9 mouse cellular contexts compared by ENCODE assay signal in the genomic region with DNA sequence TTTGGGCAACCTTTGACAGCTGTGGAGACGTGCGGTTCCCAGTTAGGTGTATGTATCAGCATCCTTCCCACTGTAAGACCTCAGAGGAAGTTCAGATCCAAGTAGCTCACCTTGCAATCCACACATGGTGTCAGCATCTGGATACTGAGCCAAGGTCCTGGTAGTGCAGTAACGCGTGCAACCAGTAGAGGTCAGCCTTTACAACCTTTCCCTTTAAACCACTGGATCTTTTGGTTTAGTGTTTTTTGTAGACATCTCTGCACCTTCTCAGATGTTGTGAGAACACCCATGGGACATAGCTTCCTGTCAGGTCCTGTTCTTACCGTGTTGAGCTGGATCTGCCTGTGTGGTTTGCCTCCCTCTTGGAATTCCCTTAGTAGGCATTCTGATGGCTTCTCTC. TPM values are rescaled to one million over a fixed set of nuclear protein-coding genes. Genes with fewer than 3 reads are reported as not detected.
DNase-seq lines count a peak whose midpoint lies in the region; ATAC-seq and TF ChIP-seq lines count a peak whose summit lies in the region.
"Had no signal": no experiment of that assay in that cellular context is flagged by ENCODE, and none has a peak within 500 bp of the region (broad histone marks: within the 10 kb centered on the region; RNA-seq: fewer than 3 reads in every experiment).

No protein-coding gene starts in this region.

- H3K27ac ChIP-seq in bone marrow macrophage, adult 2 months (ENCODE audit: insufficient read depth, low read depth, low read length): no peak overlapping the region
- no peak overlapping the region for H3K27ac ChIP-seq in forebrain, embryonic 14.5 days (ENCODE audit: low read depth, low read length)
- H3K27ac ChIP-seq in lung, embryonic 14.5 days (ENCODE audit: low read depth): no peak overlapping the region
- H3K27ac ChIP-seq: hindbrain, embryonic 15.5 days had no signal

- no peak overlapping the region for H3K4me3 ChIP-seq in bone marrow macrophage, adult 2 months (ENCODE audit: insufficient read depth, low read length)
- H3K4me3 ChIP-seq in forebrain, embryonic 14.5 days (ENCODE audit: low read depth, low read length): no peak overlapping the region
- H3K4me3 ChIP-seq in lung, embryonic 14.5 days (ENCODE audit: low read depth, low read length): no peak overlapping the region
- H3K4me3 ChIP-seq: hindbrain, embryonic 15.5 days had no signal

- WGBS in forebrain, embryonic 14.5 days: 51% methylated on average over 5 of the region's 5 CpGs
- 38% methylated on average over 5 of the region's 5 CpGs for WGBS in lung, embryonic 14.5 days

- TF ChIP-seq CTCF in bone marrow macrophage, adult 2 months (IDR thresholded peaks at IDR 0.05; ENCODE audit: low read depth, low read length): peak; percentile 47; the same call in 1 of the 2 replicates
- peak; percentile 95 for TF ChIP-seq CTCF in lung, embryonic 14.5 days (IDR thresholded peaks at IDR 0.05; ENCODE audit: low read depth)

- peaks cover 54% of the 10 kb centered on the region for H3K36me3 ChIP-seq in forebrain, embryonic 14.5 days (ENCODE audit: control insufficient read depth, insufficient read depth, low read length)
- H3K36me3 ChIP-seq in lung, embryonic 14.5 days (ENCODE audit: insufficient read depth): peaks cover 50% of the 10 kb centered on the region

- no peaks in the 10 kb centered on the region for H3K27me3 ChIP-seq in forebrain, embryonic 14.5 days (replicated peaks; ENCODE audit: control insufficient read depth, insufficient read depth, low read length)
- H3K27me3 ChIP-seq in lung, embryonic 14.5 days (ENCODE audit: insufficient read depth, low read length): no peaks in the 10 kb centered on the region
- H3K27me3 ChIP-seq: hindbrain, embryonic 15.5 days had no signal

- H3K4me2 ChIP-seq in forebrain, embryonic 14.5 days (ENCODE audit: low read length): no peak overlapping the region
- H3K4me2 ChIP-seq in lung, embryonic 14.5 days: no peak overlapping the region
- H3K4me2 ChIP-seq: hindbrain, embryonic 15.5 days had no signal

- H3K9me3 ChIP-seq in forebrain, embryonic 14.5 days (replicated peaks; ENCODE audit: control insufficient read depth, low read length): no peaks in the 10 kb centered on the region
- no peaks in the 10 kb centered on the region for H3K9me3 ChIP-seq in lung, embryonic 14.5 days (ENCODE audit: low read depth, low read length)
- H3K9me3 ChIP-seq: hindbrain, embryonic 15.5 days had no signal

- peaks cover 3% of the 10 kb centered on the region; the same call in 1 of the 2 replicates for H3K4me1 ChIP-seq in bone marrow macrophage, adult 2 months (ENCODE audit: control insufficient read depth, insufficient read depth, low read length)
- H3K4me1 ChIP-seq in forebrain, embryonic 14.5 days (ENCODE audit: control insufficient read depth, insufficient read depth, low read length): peaks cover 8% of the 10 kb centered on the region
- peaks cover 4% of the 10 kb centered on the region; the same call in 1 of the 2 replicates for H3K4me1 ChIP-seq in lung, embryonic 14.5 days (ENCODE audit: insufficient read depth)

- peak; percentile 53 for DNase-seq in urinary bladder, postnatal 14 days (ENCODE audit: low spot score)
- no peak for DNase-seq in urinary bladder, postnatal 10 days (ENCODE audit: low spot score)
- peak; percentile 72 for DNase-seq in forebrain, embryonic 14.5 days (ENCODE audit: low spot score)
- DNase-seq in kidney, postnatal 4 days: peak; percentile 70 to 76
- peak; percentile 82 for DNase-seq in lung, embryonic 14.5 days
- peak; percentile 54 to 65 for DNase-seq in right cerebral cortex, postnatal 10 days (ENCODE audit: low spot score in 2 of 2)
- DNase-seq in Muller cell, postnatal 12 days (ENCODE audit: inconsistent ontology term): no peak

- TF ChIP-seq POLR2A in bone marrow macrophage, adult 2 months (IDR thresholded peaks at IDR 0.05; ENCODE audit: borderline replicate concordance, low read depth, low read length): no peak

- no peak overlapping the region for H3K9ac ChIP-seq in forebrain, embryonic 14.5 days (ENCODE audit: low read length)
- H3K9ac ChIP-seq in lung, embryonic 14.5 days: no peak overlapping the region
- H3K9ac ChIP-seq: hindbrain, embryonic 15.5 days had no signal

- 0 out of 2 replicates have a peak, but pooled peaks have one; percentile 15 for ATAC-seq in forebrain, embryonic 14.5 days
- no peak for ATAC-seq in lung, embryonic 14.5 days (ENCODE audit: insufficient read depth)

RNA-seq across cellular contexts. Expression of gene Krr1, which starts 5.1 kb away (rescaled TPM):
- 16.8 and 19.4 TPM in 2 replicates for polyA plus RNA-seq in bone marrow macrophage, adult 2 months (2012; ENCODE audit: insufficient read depth, insufficient read length, missing spikeins)
- polyA plus RNA-seq in forebrain, embryonic 14.5 days (2014; fragmentation: Nextera tagmentation; extraction: Ambion mirVana): 57.3 and 62.1 TPM in 2 replicates
- polyA plus RNA-seq in lung, embryonic 14.5 days (2014; fragmentation: Nextera tagmentation; extraction: Ambion mirVana): 53.9 and 55.6 TPM in 2 replicates

RNA-seq across cellular contexts. Expression of gene Glipr1, which starts 24.8 kb away (rescaled TPM):
- polyA plus RNA-seq in bone marrow macrophage, adult 2 months (2012; ENCODE audit: insufficient read depth, insufficient read length, missing spikeins): 788 and 790 TPM in 2 replicates
- 0.25 and 0.88 TPM in 2 replicates for polyA plus RNA-seq in forebrain, embryonic 14.5 days (2014; fragmentation: Nextera tagmentation; extraction: Ambion mirVana)
- polyA plus RNA-seq in lung, embryonic 14.5 days (2014; fragmentation: Nextera tagmentation; extraction: Ambion mirVana): 1.5 and 3.0 TPM in 2 replicates

Comparison
In these comparisons a context has a peak if more than half of its experiments do, and no peak if none do; other contexts are left out.
1. DNase-seq: peak in urinary bladder, postnatal 14 days (single experiment), forebrain, embryonic 14.5 days (single experiment), kidney, postnatal 4 days (2 of 2), lung, embryonic 14.5 days (single experiment) and right cerebral cortex, postnatal 10 days (2 of 2); none in urinary bladder, postnatal 10 days (single experiment) and Muller cell, postnatal 12 days (single experiment).
2. RNA of gene Glipr1, which starts 24.8 kb away (polyA plus RNA-seq): 788 to 790 TPM in bone marrow macrophage, adult 2 months; 1.5 to 3.0 TPM in lung, embryonic 14.5 days and 0.25 to 0.88 TPM in forebrain, embryonic 14.5 days; every median in the first group is over 100 times any median in the second.